Mouse (Mus musculus): ENCODE data around the gene Bud31.

DNA sequence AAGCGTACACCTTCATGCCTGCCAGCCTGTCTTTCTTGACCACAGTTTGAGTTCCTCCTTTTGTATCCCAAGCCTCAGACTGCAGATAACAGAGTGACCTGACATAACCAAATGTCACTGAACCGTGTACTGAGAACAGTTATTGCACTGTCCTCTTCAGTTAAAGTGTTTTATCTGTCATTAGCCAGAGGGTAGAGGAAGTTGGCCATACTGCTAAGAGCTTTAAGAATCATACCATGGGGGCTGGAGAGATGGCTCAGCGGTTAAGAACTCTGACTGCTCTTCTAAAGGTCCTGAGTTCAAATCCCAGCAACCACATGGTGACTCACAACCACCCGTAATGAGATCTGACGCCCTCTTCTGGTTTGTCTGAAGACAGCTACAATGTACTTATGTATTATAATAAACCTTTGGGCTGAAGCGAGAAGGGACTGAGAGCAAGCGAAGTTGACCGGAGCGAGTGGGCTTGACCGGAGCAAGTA lies 41.8 kb upstream of the Bud31 start:
- TF ChIP-seq POLR2A (IDR thresholded peaks at IDR 0.05; ENCODE audit: borderline replicate concordance, low read depth, low read length), result no peak
- TF ChIP-seq CTCF (IDR thresholded peaks at IDR 0.05; ENCODE audit: low read depth, low read length), result no peak

Data from bone marrow macrophage, adult 2 months (primary cell).